Mouse (Mus musculus) erythroblast, embryonic 14.5 days (primary cell): Measurements from ENCODE around the gene Rc3h1. TPM values are rescaled to one million over a fixed set of nuclear protein-coding genes. Genes with fewer than 3 reads are reported as not detected.

Source experiments
- H3K27me3 ChIP-seq: 2 replicates; pipeline ENCODE4 v1.6.1; 2012; ENCODE audit warnings: inconsistent platforms; ENCODE audit not compliant: control insufficient read depth
- H3K36me3 ChIP-seq: 2 replicates; pipeline ENCODE4 v1.6.1; 2012; ENCODE audit warnings: mild to moderate bottlenecking, inconsistent platforms; ENCODE audit not compliant: control insufficient read depth
- H3K4me1 ChIP-seq: 2 replicates; pipeline ENCODE4 v1.6.1; 2012; ENCODE audit warnings: inconsistent platforms; ENCODE audit not compliant: control insufficient read depth
- H3K4me3 ChIP-seq: replicated peaks from 2 replicates; pipeline ENCODE3; 2012; ENCODE audit warnings: moderate library complexity, mild to moderate bottlenecking, inconsistent platforms
- H3K9me3 ChIP-seq: 2 replicates; pipeline ENCODE4 v1.6.1; 2012; ENCODE audit warnings: low read length, inconsistent platforms, mixed read lengths; ENCODE audit not compliant: control insufficient read depth
- GATA1 ChIP-seq: IDR thresholded peaks from 2 replicates; pipeline ENCODE4 v1.6.1; 2012; ENCODE audit warnings: low read length, inconsistent platforms, mixed read lengths
- TAL1 ChIP-seq: IDR thresholded peaks from 3 replicates; pipeline ENCODE4 v1.6.1; 2012; ENCODE audit warnings: low read length, inconsistent platforms, mixed read lengths
- polyA plus RNA-seq: library from polyadenylated mRNA; stranded (reverse); fragments of >175 nt; gene quantifications from 2 replicates; pipeline ENCODE4 v1.2.3, GENCODE M21; 2012

Rc3h1 gene
- polyA plus RNA-seq, 1 experiment: 0.13 TPM

DNA sequence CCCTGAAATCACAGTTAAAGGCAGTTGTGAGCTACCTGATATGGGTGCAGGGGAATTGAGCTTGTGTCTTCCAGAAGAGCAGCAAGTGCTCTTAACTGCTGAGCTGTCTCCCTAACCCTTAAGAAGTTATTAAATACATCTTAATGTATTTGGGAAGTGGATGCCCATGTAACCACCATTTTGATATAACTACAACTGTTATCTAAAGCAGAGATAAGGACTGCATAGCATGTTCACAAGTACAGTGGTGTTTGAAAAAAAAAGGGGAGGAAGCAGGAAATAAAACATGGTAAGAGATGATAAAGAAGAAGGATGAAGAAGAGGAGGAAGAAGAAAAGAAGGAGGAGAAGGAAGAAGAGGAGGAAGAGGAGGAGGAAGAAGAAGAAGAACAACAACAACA, 25.1 kb downstream of the Rc3h1 start:
- H3K9me3 ChIP-seq: no peaks in the 10 kb centered on the region
- peaks cover 3% of the 10 kb centered on the region for H3K4me1 ChIP-seq
- H3K36me3 ChIP-seq: peaks cover 49% of the 10 kb centered on the region
- TF ChIP-seq TAL1: no peak
- H3K4me3 ChIP-seq: no peak overlapping the region
- H3K27me3 ChIP-seq: no peaks in the 10 kb centered on the region

DNA sequence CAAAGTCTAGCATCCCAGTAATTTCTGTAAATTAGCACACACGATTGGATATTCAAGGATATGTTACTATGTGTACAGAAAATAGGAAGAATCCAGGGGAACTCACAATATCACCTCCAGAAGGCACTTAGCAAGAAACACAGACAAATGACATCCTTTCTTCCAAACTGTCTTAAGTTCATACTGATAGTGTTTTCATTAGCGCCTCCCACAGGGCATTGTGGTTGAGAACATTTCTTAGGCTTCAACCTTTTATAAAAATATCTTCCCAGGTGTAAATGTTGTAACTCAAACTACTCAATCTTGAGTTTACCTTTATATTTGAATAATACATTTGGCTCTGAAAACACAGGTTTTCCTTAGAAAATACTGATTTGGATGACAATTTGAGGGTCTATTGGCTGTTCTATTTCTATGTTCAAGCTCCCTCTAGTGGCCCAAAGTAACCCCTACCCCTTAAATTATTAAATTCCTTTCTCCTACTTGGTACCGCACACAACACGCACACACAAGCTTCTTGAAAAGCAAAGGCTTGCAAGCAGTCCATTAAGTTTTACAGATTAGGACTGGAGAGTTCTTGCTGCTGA, 27.8 kb downstream of the Rc3h1 start:
- Histone ChIP-seq H3K27me3 (no peaks in the 10 kb centered on the region), H3K9me3 (no peaks in the 10 kb centered on the region), H3K4me1 (peaks cover 3% of the 10 kb centered on the region), H3K36me3 (peaks cover 74% of the 10 kb centered on the region), H3K4me3 (no peak overlapping the region)
- TF ChIP-seq GATA1: no peak
- no peak for TF ChIP-seq TAL1

DNA sequence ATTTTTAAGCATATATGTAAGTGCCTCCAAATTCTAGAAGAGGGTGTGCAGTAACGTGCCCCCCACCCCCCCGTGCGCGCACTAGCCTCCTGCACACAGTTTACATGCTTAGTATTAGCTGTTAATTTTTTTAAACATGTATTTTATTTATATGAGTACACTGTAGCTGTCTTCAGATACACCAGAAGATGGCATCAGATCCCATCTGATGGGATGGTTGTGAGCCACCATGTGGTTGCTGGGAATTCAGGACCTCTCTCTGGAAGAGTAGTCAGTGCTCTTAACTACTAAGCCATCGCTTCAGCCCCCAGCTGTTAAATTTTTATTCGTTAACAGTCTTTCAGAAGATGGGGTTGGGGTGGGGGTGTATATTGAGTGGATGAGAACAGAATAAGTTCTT, 29.3 kb downstream of the Rc3h1 start:
- Histone ChIP-seq H3K4me1 (peaks cover 3% of the 10 kb centered on the region), H3K4me3 (no peak overlapping the region), H3K27me3 (no peaks in the 10 kb centered on the region), H3K36me3 (peaks cover 82% of the 10 kb centered on the region), H3K9me3 (no peaks in the 10 kb centered on the region)
- TF ChIP-seq GATA1 (no peak), TAL1 (no peak)

DNA sequence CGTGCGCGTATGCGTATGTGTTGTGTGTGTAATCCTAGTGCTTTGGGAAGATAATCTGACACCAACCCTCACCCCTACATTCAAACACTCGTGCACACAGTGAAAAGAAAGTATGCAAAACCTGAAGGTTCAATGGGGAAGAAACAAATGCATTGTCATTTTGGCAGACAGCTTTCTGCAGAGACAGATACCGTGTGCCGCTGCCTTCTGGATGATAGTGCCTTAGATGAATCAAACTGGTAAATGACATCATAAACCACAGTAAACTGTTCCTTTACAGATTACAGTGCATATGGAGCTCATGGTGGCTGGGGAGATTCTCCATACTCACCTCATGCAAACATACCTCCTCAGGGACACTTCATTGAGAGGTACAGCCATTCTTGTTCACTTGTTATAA, 57.0 kb downstream of the Rc3h1 start:
- TF ChIP-seq TAL1: no peak
- TF ChIP-seq GATA1: no peak
- H3K4me1 ChIP-seq: no peaks in the 10 kb centered on the region
- H3K27me3 ChIP-seq: no peaks in the 10 kb centered on the region
- H3K9me3 ChIP-seq: no peaks in the 10 kb centered on the region
- peaks cover 96% of the 10 kb centered on the region for H3K36me3 ChIP-seq
- H3K4me3 ChIP-seq: no peak overlapping the region

DNA sequence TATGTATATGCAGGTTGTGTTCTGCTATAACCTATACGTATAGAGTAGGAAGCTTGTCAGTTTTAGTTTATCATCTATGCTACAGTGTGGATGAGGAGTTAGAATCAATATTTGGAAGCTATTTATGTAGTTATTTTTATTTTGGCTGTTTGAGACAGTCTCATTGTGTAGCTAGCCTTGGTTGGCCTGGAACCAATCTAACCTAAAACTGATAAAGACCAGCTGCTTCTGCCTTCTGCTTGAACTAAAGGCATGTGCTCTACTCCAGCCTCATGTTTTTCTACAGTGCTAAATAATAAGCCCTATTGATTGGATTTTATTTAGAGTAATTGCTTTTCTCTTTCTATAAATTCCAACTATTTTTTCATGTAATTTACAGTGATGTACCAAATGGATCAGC, 61.0 kb downstream of the Rc3h1 start:
- TF ChIP-seq TAL1: no peak
- no peak for TF ChIP-seq GATA1
- Histone ChIP-seq H3K9me3 (no peaks in the 10 kb centered on the region), H3K4me3 (no peak overlapping the region), H3K4me1 (no peaks in the 10 kb centered on the region), H3K36me3 (peaks cover 90% of the 10 kb centered on the region), H3K27me3 (no peaks in the 10 kb centered on the region)

DNA sequence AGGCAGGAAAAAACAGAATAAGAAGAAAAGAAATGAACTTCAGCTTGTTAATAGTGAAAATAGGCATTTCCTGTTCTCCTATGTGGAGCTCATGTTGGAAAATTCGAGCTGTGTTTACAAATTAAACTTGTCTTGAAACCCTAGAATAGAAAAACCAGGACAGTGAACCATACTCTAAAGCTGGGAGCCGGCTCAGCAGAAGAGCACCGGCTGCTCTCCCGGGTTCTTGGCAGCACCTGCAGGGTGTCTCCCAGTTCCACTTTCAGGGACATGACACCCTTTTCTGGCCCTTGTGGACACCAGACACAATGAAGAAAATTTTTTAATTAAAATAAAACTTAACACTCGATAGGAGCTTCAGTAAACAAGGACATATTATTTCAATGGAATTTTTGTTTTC, 62.4 kb downstream of the Rc3h1 start:
- H3K36me3 ChIP-seq: peaks cover 83% of the 10 kb centered on the region
- H3K27me3 ChIP-seq: no peaks in the 10 kb centered on the region
- no peak for TF ChIP-seq TAL1
- TF ChIP-seq GATA1: no peak
- no peaks in the 10 kb centered on the region for H3K9me3 ChIP-seq
- H3K4me1 ChIP-seq: no peaks in the 10 kb centered on the region
- no peak overlapping the region for H3K4me3 ChIP-seq

DNA sequence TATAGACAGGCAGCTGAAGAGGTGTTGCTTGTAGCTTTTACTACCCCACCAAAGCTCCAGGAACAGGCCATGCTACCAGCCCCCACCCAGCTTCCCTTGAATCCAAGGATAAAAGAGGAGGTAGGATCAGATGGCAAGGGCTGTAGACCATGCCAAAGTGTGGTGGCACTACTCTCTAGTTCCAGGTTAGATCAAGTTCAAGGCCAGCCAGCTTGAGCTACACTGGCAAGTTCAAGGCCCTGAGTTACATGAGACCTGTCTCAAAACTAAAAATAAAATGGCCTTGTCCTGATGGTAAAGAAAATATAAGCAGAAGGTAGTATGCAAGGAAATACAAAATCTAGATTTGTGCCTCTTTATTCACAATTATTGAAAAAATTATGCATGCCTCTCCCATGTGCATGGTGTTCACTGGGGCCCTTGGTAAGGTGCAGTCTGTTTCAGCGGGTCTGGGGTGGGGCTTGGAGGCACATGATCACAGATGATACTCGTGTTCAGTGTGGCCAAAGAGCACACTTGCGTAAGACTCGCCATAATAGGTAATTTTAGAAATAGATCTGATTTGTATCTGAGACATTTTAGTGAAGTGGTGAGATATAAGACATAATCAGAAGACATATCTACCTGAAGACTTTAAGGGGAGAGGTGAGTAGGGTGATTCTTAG, 72.0 kb downstream of the Rc3h1 start, which contains the start of gene Serpinc1:
Gene Serpinc1, plus strand, starts transcription at position 515 of the 665 bp plus-strand sequence.
- TF ChIP-seq TAL1 (no peak), GATA1 (no peak)

DNA sequence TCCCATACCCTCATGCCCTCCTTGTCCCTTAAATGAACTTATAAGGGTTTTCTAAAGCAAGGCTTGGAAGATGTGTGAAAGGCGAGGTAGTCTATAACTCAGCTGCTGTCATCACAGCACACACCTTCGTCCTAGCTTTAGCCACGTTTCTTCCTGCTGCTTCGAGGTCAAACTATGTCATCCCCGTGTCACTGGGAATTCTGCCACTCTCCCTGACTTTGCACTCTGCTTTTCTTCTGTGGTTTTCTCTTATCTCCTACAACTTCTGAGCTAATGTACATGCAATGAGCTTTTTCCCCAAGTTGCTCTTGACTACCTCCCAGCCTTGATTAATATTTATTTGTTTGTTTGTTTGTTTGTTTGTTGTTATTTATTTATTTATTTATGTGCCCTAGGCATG, 73.8 kb downstream of the Rc3h1 start:
- Histone ChIP-seq H3K4me3 (no peak overlapping the region), H3K4me1 (no peaks in the 10 kb centered on the region), H3K9me3 (no peaks in the 10 kb centered on the region), H3K36me3 (peaks cover 7% of the 10 kb centered on the region), H3K27me3 (no peaks in the 10 kb centered on the region)
- TF ChIP-seq TAL1 (no peak), GATA1 (no peak)

More for the DNA sequence above, 72.0 kb downstream of the Rc3h1 start, which contains the start of gene Serpinc1:
- H3K4me3 ChIP-seq: no peak within 1 kb of the TSS
- H3K36me3 ChIP-seq: peaks cover 12% of the 10 kb centered on the region
- H3K9me3 ChIP-seq: no peaks in the 10 kb centered on the region
- H3K4me1 ChIP-seq: no peaks in the 10 kb centered on the region
- no peaks in the 10 kb centered on the region for H3K27me3 ChIP-seq

DNA sequence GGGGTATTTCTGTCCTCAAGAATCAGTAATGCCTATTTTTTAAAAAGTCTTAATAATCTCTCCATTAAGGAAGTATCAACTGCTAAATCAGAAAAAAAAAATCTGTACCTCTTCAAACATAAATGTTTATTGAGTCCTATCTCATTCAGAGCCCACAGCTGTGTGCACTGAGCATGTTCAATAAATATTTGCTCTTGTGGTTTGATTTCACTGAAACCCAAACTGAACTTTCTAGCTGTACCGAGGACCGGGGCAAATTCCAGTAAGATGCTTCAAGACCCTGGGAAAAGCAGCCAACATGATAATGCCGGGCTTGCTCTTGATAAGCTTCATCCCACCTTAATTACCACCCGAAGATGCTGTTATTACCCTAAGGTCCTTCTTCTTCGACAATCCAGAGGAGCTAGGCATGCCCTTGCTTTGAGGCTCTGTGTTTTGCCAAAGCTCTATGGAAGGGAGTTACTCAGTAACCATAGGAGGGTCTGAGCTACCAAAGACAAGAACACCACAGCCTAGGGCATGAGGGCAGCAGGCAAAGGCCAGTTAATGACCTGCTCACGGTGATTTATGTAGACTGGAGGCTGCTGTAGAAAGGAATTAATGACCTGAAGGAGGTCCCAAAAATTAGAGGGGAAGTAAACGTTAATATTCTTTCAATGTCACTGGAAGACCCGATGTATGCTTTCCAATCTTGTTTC, 74.5 kb downstream of the Rc3h1 start:
- H3K27me3 ChIP-seq: no peaks in the 10 kb centered on the region
- H3K9me3 ChIP-seq: no peaks in the 10 kb centered on the region
- peaks cover 4% of the 10 kb centered on the region for H3K36me3 ChIP-seq
- no peak for TF ChIP-seq TAL1
- TF ChIP-seq GATA1: no peak
- no peaks in the 10 kb centered on the region for H3K4me1 ChIP-seq
- no peak overlapping the region for H3K4me3 ChIP-seq
